Mouse (Mus musculus): ENCODE measurements at regions not wholly inside any gene's neighbourhood (a gene's known extent, or its start where the extent isn't known, plus 50 kb on each side); places are given as distances from the start of the nearest gene placed in this dataset.
A peak's percentile ranks its signal among the peaks of the same experiment; 100 is the strongest.

DNA sequence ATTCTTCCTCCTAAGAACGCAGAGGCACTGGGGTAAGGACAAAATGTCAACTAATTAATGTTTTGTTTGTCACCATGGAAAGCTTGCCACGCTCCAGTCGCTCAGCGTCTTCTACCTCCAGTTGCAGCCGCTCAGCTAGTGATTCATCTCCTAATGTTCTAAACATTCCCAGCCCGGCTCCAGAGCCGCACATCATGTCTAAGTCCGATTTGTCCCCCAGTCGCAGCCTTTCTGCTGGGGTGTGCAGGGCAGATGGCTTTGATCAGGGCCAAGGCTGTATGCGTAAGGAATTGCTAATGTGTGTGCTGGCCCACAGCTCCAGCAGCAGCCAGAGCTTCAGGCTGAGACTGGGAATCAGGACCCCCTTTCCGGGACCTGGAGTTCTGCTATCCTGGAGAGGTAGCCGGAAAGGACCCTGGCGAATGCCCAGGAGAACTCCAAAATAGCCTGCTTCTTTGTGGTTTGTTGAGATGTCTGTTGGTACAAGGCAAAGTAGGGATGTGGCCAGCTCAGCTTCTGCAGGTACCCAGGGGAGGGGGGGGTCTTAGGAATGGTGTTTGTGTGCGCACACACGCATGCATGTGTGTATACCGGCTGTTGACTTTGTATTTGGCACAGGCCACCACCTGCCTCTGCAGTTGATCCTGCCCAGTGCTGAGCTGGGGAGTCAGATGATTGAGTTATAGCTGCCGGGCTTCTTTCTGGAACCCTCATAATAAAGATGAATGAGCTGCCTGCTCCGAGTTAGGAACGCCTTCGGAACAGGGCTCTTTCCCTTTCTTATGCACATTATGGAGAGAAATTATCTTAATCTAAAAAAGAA is 143.0 kb upstream of the Kcng1 start:
- Histone ChIP-seq H3K4me1 (ENCODE audit: insufficient read depth, low read length) (0 out of 2 replicates have a peak, but pooled peaks cover 4% of the 10 kb centered on the region), H3K36me3 (ENCODE audit: insufficient read depth, low read length) (no peaks in the 10 kb centered on the region), H3K4me3 (ENCODE audit: low read depth, low read length) (no peak overlapping the region), H3K27me3 (ENCODE audit: insufficient read depth, low read length) (no peaks in the 10 kb centered on the region), H3K9me3 (ENCODE audit: low read length) (no peaks in the 10 kb centered on the region), H3K9ac (replicated peaks; ENCODE audit: low read length, poor library complexity, severe bottlenecking) (no peak overlapping the region), H3K27ac (ENCODE audit: low read depth, low read length) (no peak overlapping the region), H3K4me2 (ENCODE audit: low read depth, low read length, poor library complexity, severe bottlenecking) (no peak overlapping the region)
- WGBS, result 55% methylated on average over 20 of the region's 20 CpGs
- no peak for DNase-seq (ENCODE audit: low spot score)
- TF ChIP-seq CTCF (IDR thresholded peaks at IDR 0.05), result no peak
- ATAC-seq (ENCODE audit: low FRiP score), result no peak

DNA sequence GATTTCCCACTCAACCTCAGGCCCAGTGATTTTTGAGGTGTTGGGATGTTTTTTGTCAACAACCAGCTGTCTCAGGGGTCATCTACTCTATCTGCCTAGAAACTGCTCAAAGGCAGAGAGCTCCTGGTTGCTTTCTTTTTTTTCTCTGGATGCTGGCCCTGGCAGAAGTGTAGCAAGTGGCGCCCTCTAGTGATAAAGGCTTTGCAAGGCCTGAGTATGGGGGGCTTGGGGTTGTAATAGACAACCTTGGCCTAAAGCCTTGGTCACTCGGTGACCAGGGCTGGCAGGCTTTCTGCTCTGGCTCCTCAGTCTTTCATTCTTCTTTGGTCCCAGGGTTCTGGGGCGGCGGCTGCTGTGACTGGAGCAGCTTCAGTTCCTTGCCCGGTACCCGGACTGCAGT is 142.0 kb upstream of the Kcng1 start:
- 0 out of 2 replicates have a peak, but pooled peaks have one; percentile 34 for ATAC-seq (ENCODE audit: low FRiP score)
- H3K4me1 ChIP-seq (ENCODE audit: insufficient read depth, low read length), result 0 out of 2 replicates have a peak, but pooled peaks cover 4% of the 10 kb centered on the region
- H3K4me3 ChIP-seq (ENCODE audit: low read depth, low read length), result no peak overlapping the region
- H3K36me3 ChIP-seq (ENCODE audit: insufficient read depth, low read length), result no peaks in the 10 kb centered on the region
- H3K4me2 ChIP-seq (ENCODE audit: low read depth, low read length, poor library complexity, severe bottlenecking), result no peak overlapping the region
- DNase-seq (ENCODE audit: low spot score), result peak; percentile 76
- WGBS, result 47% methylated on average over 6 of the region's 6 CpGs
- TF ChIP-seq CTCF (IDR thresholded peaks at IDR 0.05), result peak; percentile 68
- H3K27ac ChIP-seq (ENCODE audit: low read depth, low read length), result no peak overlapping the region
- no peak overlapping the region for H3K9ac ChIP-seq (replicated peaks; ENCODE audit: low read length, poor library complexity, severe bottlenecking)
- H3K9me3 ChIP-seq (ENCODE audit: low read length), result no peaks in the 10 kb centered on the region
- H3K27me3 ChIP-seq (ENCODE audit: insufficient read depth, low read length), result no peaks in the 10 kb centered on the region

- peak; percentile 54 for TF ChIP-seq CTCF (IDR thresholded peaks at IDR 0.05)
- Histone ChIP-seq H3K4me3 (ENCODE audit: low read depth, low read length) (no peak overlapping the region), H3K9me3 (ENCODE audit: low read length) (no peaks in the 10 kb centered on the region), H3K27ac (ENCODE audit: low read depth, low read length) (no peak overlapping the region), H3K9ac (replicated peaks; ENCODE audit: low read length, poor library complexity, severe bottlenecking) (no peak overlapping the region), H3K4me2 (ENCODE audit: low read depth, low read length, poor library complexity, severe bottlenecking) (no peak overlapping the region), H3K36me3 (ENCODE audit: insufficient read depth, low read length) (no peaks in the 10 kb centered on the region), H3K27me3 (ENCODE audit: insufficient read depth, low read length) (no peaks in the 10 kb centered on the region), H3K4me1 (ENCODE audit: insufficient read depth, low read length) (no peaks in the 10 kb centered on the region)
- 26% methylated on average over 17 of the region's 17 CpGs for WGBS
- no peak for DNase-seq (ENCODE audit: low spot score)
- no peak for ATAC-seq (ENCODE audit: low FRiP score)
Observed at GRCm38 (mm10) chr2:168415140-168415539, 133.6 kb upstream of the Kcng1 start.

GRCm38 (mm10) chr2:168414110-168414872 is 132.8 kb upstream of the Kcng1 start:
- no peaks in the 10 kb centered on the region for H3K9me3 ChIP-seq (ENCODE audit: low read length)
- no peaks in the 10 kb centered on the region for H3K36me3 ChIP-seq (ENCODE audit: insufficient read depth, low read length)
- no peak for DNase-seq (ENCODE audit: low spot score)
- H3K27me3 ChIP-seq (ENCODE audit: insufficient read depth, low read length), result no peaks in the 10 kb centered on the region
- no peak for ATAC-seq (ENCODE audit: low FRiP score)
- no peak overlapping the region for H3K9ac ChIP-seq (replicated peaks; ENCODE audit: low read length, poor library complexity, severe bottlenecking)
- H3K4me1 ChIP-seq (ENCODE audit: insufficient read depth, low read length), result no peaks in the 10 kb centered on the region
- WGBS, result 87% methylated on average over 18 of the region's 18 CpGs
- no peak for TF ChIP-seq CTCF (IDR thresholded peaks at IDR 0.05)
- H3K27ac ChIP-seq (ENCODE audit: low read depth, low read length), result no peak overlapping the region
- no peak overlapping the region for H3K4me3 ChIP-seq (ENCODE audit: low read depth, low read length)
- no peak overlapping the region for H3K4me2 ChIP-seq (ENCODE audit: low read depth, low read length, poor library complexity, severe bottlenecking)

DNA sequence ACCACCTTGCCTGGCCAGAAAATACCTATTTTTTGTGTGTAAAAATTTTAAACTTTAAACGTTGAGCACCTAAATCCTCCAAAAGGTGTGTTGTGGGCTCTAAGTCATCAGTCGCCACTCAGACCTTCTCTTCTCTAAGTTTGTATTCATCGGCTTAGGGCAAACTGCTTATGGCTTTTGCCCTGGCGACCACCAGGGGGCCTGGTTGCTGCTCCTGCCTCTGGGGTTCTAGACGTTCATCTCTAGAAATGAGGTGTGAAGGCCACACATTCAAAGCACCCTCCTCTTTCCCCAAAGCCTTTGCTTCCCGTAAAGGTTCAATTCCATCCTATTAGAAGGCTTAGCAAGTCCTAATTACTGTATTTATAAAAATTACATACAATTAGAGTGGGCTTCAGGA is 131.3 kb upstream of the Kcng1 start:
- DNase-seq (ENCODE audit: low spot score), result no peak

More for the DNA sequence above, 131.3 kb upstream of the Kcng1 start:
- no peak overlapping the region for H3K4me3 ChIP-seq (ENCODE audit: low read depth, low read length)
- no peaks in the 10 kb centered on the region for H3K36me3 ChIP-seq (ENCODE audit: insufficient read depth, low read length)
- 55% methylated on average over 6 of the region's 6 CpGs for WGBS
- H3K9ac ChIP-seq (replicated peaks; ENCODE audit: low read length, poor library complexity, severe bottlenecking), result no peak overlapping the region
- no peaks in the 10 kb centered on the region for H3K4me1 ChIP-seq (ENCODE audit: insufficient read depth, low read length)
- no peaks in the 10 kb centered on the region for H3K9me3 ChIP-seq (ENCODE audit: low read length)
- no peak for ATAC-seq (ENCODE audit: low FRiP score)
- H3K27me3 ChIP-seq (ENCODE audit: insufficient read depth, low read length), result no peaks in the 10 kb centered on the region
- no peak overlapping the region for H3K4me2 ChIP-seq (ENCODE audit: low read depth, low read length, poor library complexity, severe bottlenecking)
- no peak overlapping the region for H3K27ac ChIP-seq (ENCODE audit: low read depth, low read length)
- TF ChIP-seq CTCF (IDR thresholded peaks at IDR 0.05), result peak; percentile 56

Data from midbrain, postnatal 0 days (tissue).